20 mouse cellular contexts compared by ENCODE assay signal in the genomic region with DNA sequence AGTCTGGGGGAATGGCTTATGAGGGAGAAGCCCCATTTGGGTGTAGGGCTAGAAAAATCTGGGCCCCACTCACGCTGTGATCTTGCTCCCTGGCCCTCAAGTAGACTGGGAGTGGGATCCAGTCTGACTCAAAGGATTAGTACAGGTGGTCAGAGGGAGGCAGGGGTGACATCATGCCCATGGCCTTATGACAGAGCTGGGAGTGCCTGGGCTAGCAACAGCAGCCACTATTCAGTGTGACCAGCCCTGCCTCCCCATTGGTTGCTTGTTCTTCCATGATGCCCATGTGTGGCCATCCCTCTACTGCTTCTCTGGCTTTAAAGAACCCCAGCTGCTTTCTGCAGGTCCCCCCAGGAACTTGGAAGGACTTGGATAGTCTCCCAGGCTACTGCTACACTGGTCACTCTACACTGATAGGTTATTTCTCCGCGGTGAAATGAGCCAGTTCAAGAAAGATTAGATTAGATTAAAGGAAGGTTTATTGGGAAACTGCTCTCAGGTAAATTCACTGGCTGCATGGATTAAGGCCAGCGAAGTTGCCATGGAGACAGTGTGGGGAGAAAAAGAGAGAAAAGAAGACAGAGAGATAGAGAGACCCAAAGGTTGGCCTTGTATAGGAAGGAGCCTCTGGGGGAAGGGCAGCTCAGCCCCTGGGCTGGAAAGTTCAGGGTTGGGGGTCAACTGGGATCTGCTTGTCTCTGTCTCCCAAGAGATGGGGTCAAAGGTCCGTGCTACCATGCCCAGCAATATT. TPM values are rescaled to one million over a fixed set of nuclear protein-coding genes. Genes with fewer than 3 reads are reported as not detected.
DNase-seq lines count a peak whose midpoint lies in the region; ATAC-seq and TF ChIP-seq lines count a peak whose summit lies in the region.
"Had no signal": no experiment of that assay in that cellular context is flagged by ENCODE, and none has a peak within 500 bp of the region (broad histone marks: within the 10 kb centered on the region; RNA-seq: fewer than 3 reads in every experiment).

No protein-coding gene starts in this region.

- DNase-seq in hindbrain, embryonic 14.5 days (ENCODE audit: low spot score) = no peak
- DNase-seq in hindbrain, embryonic 11.5 days (ENCODE audit: low spot score) = no peak
- no peak for DNase-seq in liver
- peak; percentile 11 for DNase-seq in thymus, postnatal 4 days
- DNase-seq in thymus, adult 2 months = no peak
- DNase-seq in adipocyte (ENCODE audit: low spot score) = no peak
- DNase-seq: adrenal gland, postnatal 36 days; cerebellum, adult 9-10 months; gastrocnemius, postnatal 10 days; heart, adult 18-20 months; retina, postnatal 1 day had no signal

- 0 out of 2 replicates have a peak overlapping the region, but pooled peaks have one; percentile 14 for H3K27ac ChIP-seq in hindbrain, embryonic 14.5 days
- no peak overlapping the region for H3K27ac ChIP-seq in hindbrain, embryonic 11.5 days (ENCODE audit: low read depth, low read length)
- peak overlapping the region; percentile 73 for H3K27ac ChIP-seq in liver, embryonic 12.5 days
- no peak overlapping the region; the same call in 1 of the 2 replicates for H3K27ac ChIP-seq in thymus, adult 2 months (ENCODE audit: control insufficient read depth, insufficient read depth, low read length)
- H3K27ac ChIP-seq in intestine, embryonic 15.5 days = no peak overlapping the region
- H3K27ac ChIP-seq: embryonic facial prominence, embryonic 12.5 days; kidney, embryonic 15.5 days; limb, embryonic 15.5 days; stomach, postnatal 0 days had no signal

- ATAC-seq in hindbrain, embryonic 14.5 days (ENCODE audit: low FRiP score) = no peak
- ATAC-seq in hindbrain, embryonic 11.5 days (ENCODE audit: low FRiP score) = no peak
- ATAC-seq in liver, embryonic 12.5 days = no peak
- no peak; the same call in 1 of the 2 replicates for ATAC-seq in intestine, embryonic 15.5 days
- ATAC-seq: lung, postnatal 0 days had no signal

- no peak for TF ChIP-seq POLR2A in thymus, adult 2 months (IDR thresholded peaks at IDR 0.05; ENCODE audit: control insufficient read depth, extremely low read depth, insufficient read depth, low read length, poor library complexity)

- no peak overlapping the region for H3K4me3 ChIP-seq in hindbrain, embryonic 14.5 days (replicated peaks; ENCODE audit: low read length)
- H3K4me3 ChIP-seq in hindbrain, embryonic 11.5 days (ENCODE audit: low read depth, low read length) = no peak overlapping the region
- no peak overlapping the region for H3K4me3 ChIP-seq in liver, embryonic 12.5 days
- no peak overlapping the region for H3K4me3 ChIP-seq in thymus, adult 2 months (ENCODE audit: control insufficient read depth, insufficient read depth, low read length)
- no peak overlapping the region for H3K4me3 ChIP-seq in intestine, embryonic 15.5 days (replicated peaks)
- H3K4me3 ChIP-seq: embryonic facial prominence, embryonic 12.5 days; hindbrain, embryonic 10.5 days; kidney, embryonic 15.5 days; limb, embryonic 15.5 days; myocyte had no signal

- H3K4me1 ChIP-seq in hindbrain, embryonic 14.5 days (replicated peaks; ENCODE audit: control insufficient read depth, insufficient read depth, low read length) = no peaks in the 10 kb centered on the region
- H3K4me1 ChIP-seq in hindbrain, embryonic 11.5 days (replicated peaks; ENCODE audit: control insufficient read depth, insufficient read depth, low read length) = no peaks in the 10 kb centered on the region
- H3K4me1 ChIP-seq in liver, embryonic 12.5 days = peaks cover 54% of the 10 kb centered on the region
- H3K4me1 ChIP-seq in thymus, adult 2 months (replicated peaks; ENCODE audit: control insufficient read depth, insufficient read depth, low read length) = peaks cover 65% of the 10 kb centered on the region
- 0 out of 2 replicates have a peak, but pooled peaks cover 2% of the 10 kb centered on the region for H3K4me1 ChIP-seq in intestine, embryonic 15.5 days (replicated peaks)
- H3K4me1 ChIP-seq: embryonic facial prominence, embryonic 12.5 days; limb, embryonic 15.5 days had no signal

- 52% methylated on average over 5 of the region's 5 CpGs for WGBS in hindbrain, embryonic 14.5 days
- 61% methylated on average over 5 of the region's 5 CpGs for WGBS in hindbrain, embryonic 11.5 days
- WGBS in liver, embryonic 12.5 days (ENCODE audit: insufficient replicate concordance) = 39% methylated on average over 5 of the region's 5 CpGs
- 91% methylated on average over 5 of the region's 5 CpGs for WGBS in thymus, adult 2 months
- WGBS in intestine, embryonic 15.5 days = 43% methylated on average over 5 of the region's 5 CpGs

- no peaks in the 10 kb centered on the region for H3K27me3 ChIP-seq in hindbrain, embryonic 14.5 days (ENCODE audit: control insufficient read depth, insufficient read depth, low read length)
- H3K27me3 ChIP-seq in hindbrain, embryonic 11.5 days (ENCODE audit: control insufficient read depth, insufficient read depth, low read length) = no peaks in the 10 kb centered on the region
- no peaks in the 10 kb centered on the region for H3K27me3 ChIP-seq in liver, embryonic 12.5 days (replicated peaks)
- H3K27me3 ChIP-seq in thymus, adult 2 months (ENCODE audit: control insufficient read depth, insufficient read depth, low read length) = no peaks in the 10 kb centered on the region
- H3K27me3 ChIP-seq in intestine, embryonic 15.5 days (replicated peaks) = no peaks in the 10 kb centered on the region
- H3K27me3 ChIP-seq: embryonic facial prominence, embryonic 12.5 days; limb, embryonic 15.5 days had no signal

- H3K36me3 ChIP-seq in hindbrain, embryonic 14.5 days (replicated peaks; ENCODE audit: control insufficient read depth, insufficient read depth) = no peaks in the 10 kb centered on the region
- no peaks in the 10 kb centered on the region for H3K36me3 ChIP-seq in hindbrain, embryonic 11.5 days (ENCODE audit: control insufficient read depth, insufficient read depth, low read length)
- no peaks in the 10 kb centered on the region for H3K36me3 ChIP-seq in liver, embryonic 12.5 days
- H3K36me3 ChIP-seq in thymus, adult 2 months (ENCODE audit: control insufficient read depth, insufficient read depth, low read length) = no peaks in the 10 kb centered on the region
- H3K36me3 ChIP-seq in intestine, embryonic 15.5 days = no peaks in the 10 kb centered on the region
- H3K36me3 ChIP-seq: embryonic facial prominence, embryonic 12.5 days; hindbrain, embryonic 10.5 days; kidney, embryonic 15.5 days; limb, embryonic 15.5 days had no signal

- TF ChIP-seq CTCF in thymus, adult 2 months (IDR thresholded peaks at IDR 0.05; ENCODE audit: borderline replicate concordance, control insufficient read depth, extremely low read depth, insufficient read depth, low read length, poor library complexity) = no peak

- no peak overlapping the region for H3K4me2 ChIP-seq in hindbrain, embryonic 14.5 days (replicated peaks)
- H3K4me2 ChIP-seq in hindbrain, embryonic 11.5 days (replicated peaks; ENCODE audit: low read depth, low read length) = no peak overlapping the region
- H3K4me2 ChIP-seq in liver, embryonic 12.5 days = peak overlapping the region; percentile 63
- H3K4me2 ChIP-seq in intestine, embryonic 15.5 days (replicated peaks) = no peak overlapping the region
- H3K4me2 ChIP-seq: embryonic facial prominence, embryonic 12.5 days; kidney, embryonic 15.5 days; limb, embryonic 15.5 days had no signal

- no peaks in the 10 kb centered on the region for H3K9me3 ChIP-seq in hindbrain, embryonic 14.5 days (ENCODE audit: control insufficient read depth, low read length)
- no peaks in the 10 kb centered on the region for H3K9me3 ChIP-seq in hindbrain, embryonic 11.5 days (ENCODE audit: control insufficient read depth, low read length)
- no peaks in the 10 kb centered on the region for H3K9me3 ChIP-seq in liver, embryonic 12.5 days (replicated peaks)
- H3K9me3 ChIP-seq in intestine, embryonic 15.5 days = no peaks in the 10 kb centered on the region
- H3K9me3 ChIP-seq: embryonic facial prominence, embryonic 12.5 days; hindbrain, embryonic 10.5 days; kidney, embryonic 15.5 days; limb, embryonic 15.5 days had no signal

- no peak overlapping the region for H3K9ac ChIP-seq in hindbrain, embryonic 14.5 days
- no peak overlapping the region for H3K9ac ChIP-seq in hindbrain, embryonic 11.5 days (ENCODE audit: low read depth, low read length)
- 0 out of 2 replicates have a peak overlapping the region, but pooled peaks have one; percentile 55 for H3K9ac ChIP-seq in liver, embryonic 12.5 days
- H3K9ac ChIP-seq in intestine, embryonic 15.5 days = no peak overlapping the region
- H3K9ac ChIP-seq: embryonic facial prominence, embryonic 12.5 days; kidney, embryonic 15.5 days; limb, embryonic 15.5 days had no signal

RNA-seq across cellular contexts. Expression of gene Lat, which starts 13.3 kb away (rescaled TPM):
- polyA plus RNA-seq in hindbrain, embryonic 14.5 days (2014; fragmentation: Nextera tagmentation; extraction: Ambion mirVana) = 0.77 and 0.78 TPM in 2 replicates
- 1.9 and 3.0 TPM in 2 replicates for polyA plus RNA-seq in hindbrain, embryonic 11.5 days (2014; fragmentation: Nextera tagmentation; extraction: Ambion mirVana)
- polyA plus RNA-seq in liver, embryonic 12.5 days (2016; fragmentation: Nextera tagmentation; extraction: Ambion mirVana) = 14.5 and 15.6 TPM in 2 replicates
- polyA plus RNA-seq in thymus, adult 2 months (2012; rRNA removed) = 2,604 and 2,615 TPM in 2 replicates
- 1.4 and 1.5 TPM in 2 replicates for polyA plus RNA-seq in intestine, embryonic 15.5 days (2015; fragmentation: Nextera tagmentation; extraction: Ambion mirVana)

RNA-seq across cellular contexts. Expression of gene Spns1, which starts 21.2 kb away (rescaled TPM):
- 64.5 and 67.9 TPM in 2 replicates for polyA plus RNA-seq in hindbrain, embryonic 14.5 days (2014; fragmentation: Nextera tagmentation; extraction: Ambion mirVana)
- polyA plus RNA-seq in hindbrain, embryonic 11.5 days (2014; fragmentation: Nextera tagmentation; extraction: Ambion mirVana) = 36.0 and 39.3 TPM in 2 replicates
- 27.3 and 29.1 TPM in 2 replicates for polyA plus RNA-seq in liver, embryonic 12.5 days (2016; fragmentation: Nextera tagmentation; extraction: Ambion mirVana)
- 457 and 489 TPM in 2 replicates for polyA plus RNA-seq in thymus, adult 2 months (2012; rRNA removed)
- 53.4 and 59.3 TPM in 2 replicates for polyA plus RNA-seq in intestine, embryonic 15.5 days (2015; fragmentation: Nextera tagmentation; extraction: Ambion mirVana)

RNA-seq across cellular contexts. Expression of gene Nfatc2ip, which starts 40.5 kb away (rescaled TPM):
- 3.9 and 4.0 TPM in 2 replicates for polyA plus RNA-seq in hindbrain, embryonic 14.5 days (2014; fragmentation: Nextera tagmentation; extraction: Ambion mirVana)
- 4.8 and 5.2 TPM in 2 replicates for polyA plus RNA-seq in hindbrain, embryonic 11.5 days (2014; fragmentation: Nextera tagmentation; extraction: Ambion mirVana)
- polyA plus RNA-seq in liver, embryonic 12.5 days (2016; fragmentation: Nextera tagmentation; extraction: Ambion mirVana) = 3.6 and 3.7 TPM in 2 replicates
- 24.3 and 28.6 TPM in 2 replicates for polyA plus RNA-seq in thymus, adult 2 months (2012; rRNA removed)
- polyA plus RNA-seq in intestine, embryonic 15.5 days (2015; fragmentation: Nextera tagmentation; extraction: Ambion mirVana) = 1.6 and 2.5 TPM in 2 replicates

RNA-seq across cellular contexts. Expression of gene Cd19, which starts 58.7 kb away (rescaled TPM):
- polyA plus RNA-seq in hindbrain, embryonic 14.5 days (2014; fragmentation: Nextera tagmentation; extraction: Ambion mirVana) = not detected in 2 replicates
- polyA plus RNA-seq in hindbrain, embryonic 11.5 days (2014; fragmentation: Nextera tagmentation; extraction: Ambion mirVana) = not detected in 2 replicates
- polyA plus RNA-seq in liver, embryonic 12.5 days (2016; fragmentation: Nextera tagmentation; extraction: Ambion mirVana) = 0.08 TPM in 1 of 2 replicates, not detected in the other
- polyA plus RNA-seq in thymus, adult 2 months (2012; rRNA removed) = 10.8 and 11.6 TPM in 2 replicates
- 0.24 TPM in 1 of 2 replicates, not detected in the other for polyA plus RNA-seq in intestine, embryonic 15.5 days (2015; fragmentation: Nextera tagmentation; extraction: Ambion mirVana)
- polyA plus RNA-seq: embryonic facial prominence, embryonic 12.5 days; hindbrain, embryonic 10.5 days had no signal

Comparison
In these comparisons a context has a peak if more than half of its experiments do, and no peak if none do; other contexts are left out.
1. H3K27ac ChIP-seq: peak in hindbrain, embryonic 14.5 days (single experiment) and liver, embryonic 12.5 days (single experiment); none in hindbrain, embryonic 11.5 days (single experiment), thymus, adult 2 months (single experiment) and intestine, embryonic 15.5 days (single experiment).
2. RNA of gene Lat, which starts 13.3 kb away (polyA plus RNA-seq): 2,604 to 2,615 TPM in thymus, adult 2 months; 14.5 to 15.6 TPM in liver, embryonic 12.5 days, 1.9 to 3.0 TPM in hindbrain, embryonic 11.5 days, 1.4 to 1.5 TPM in intestine, embryonic 15.5 days and 0.77 to 0.78 TPM in hindbrain, embryonic 14.5 days; every median in the first group is over 100 times any median in the second.